Mouse (Mus musculus) gastrocnemius, adult 18-20 months (tissue): ENCODE data around the gene Depdc5. TPM values are rescaled to one million over a fixed set of nuclear protein-coding genes. Genes with fewer than 3 reads are reported as not detected.
"Not testable (repeated sequence)": the region's sequence is repeated elsewhere in the genome, so short reads cannot be mapped to it uniquely, and the experiment has no call there.

Experiments used
- DNase-seq: peaks from one replicate; pipeline ENCODE4 v3.0.0; 2021; ENCODE audit warnings: low spot score
- total RNA-seq, 2 experiments: library from RNA; stranded (reverse); gene quantifications; 2 replicates each; pipeline ENCODE4 v1.2.3; 2021

Gene Depdc5
- total RNA-seq, 2 experiments from 2014 or later, result 13.0 to 14.1 TPM

GRCm38 (mm10) chr5:32907496-32907895 is 44.0 kb downstream of the Depdc5 start:
- DNase-seq, result no peak

DNA sequence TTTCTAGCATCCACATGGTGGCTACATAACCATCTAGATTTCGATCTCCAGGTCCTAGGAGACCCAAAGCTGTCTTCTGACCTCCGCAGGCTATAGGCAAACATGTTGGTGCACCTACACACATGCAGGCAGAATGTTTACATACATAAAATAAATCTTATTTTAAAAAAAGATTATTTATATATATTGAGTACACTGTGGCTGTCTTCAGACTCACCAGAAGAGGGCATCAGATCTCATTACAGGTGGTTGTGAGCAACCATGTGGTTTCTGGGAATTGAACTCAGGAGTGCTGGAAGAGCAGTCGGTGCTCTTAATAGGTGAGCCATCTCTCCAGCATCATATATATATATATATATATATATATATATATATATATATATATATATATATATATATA is 50.6 kb downstream of the Depdc5 start:
- DNase-seq, result no peak

DNA sequence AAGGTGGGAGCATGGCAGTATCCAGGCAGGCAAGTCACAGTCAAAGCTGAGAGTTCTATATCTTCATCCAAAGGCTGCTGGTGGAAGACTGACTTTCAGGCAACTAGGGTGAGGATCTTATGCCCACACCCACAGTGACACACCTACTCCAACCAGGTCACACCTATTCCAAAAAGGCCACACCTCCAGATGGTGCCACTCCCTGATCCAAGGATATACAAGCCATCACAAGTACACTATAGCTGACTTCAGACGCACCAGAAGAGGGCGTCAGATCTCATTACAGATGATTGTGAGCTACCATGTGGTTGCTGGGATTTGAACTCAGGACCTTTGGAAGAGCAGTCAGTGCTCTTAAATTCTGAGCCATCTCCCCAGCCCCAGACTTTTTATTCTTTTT is 55.8 kb downstream of the Depdc5 start:
- not testable (repeated sequence) for DNase-seq

DNA sequence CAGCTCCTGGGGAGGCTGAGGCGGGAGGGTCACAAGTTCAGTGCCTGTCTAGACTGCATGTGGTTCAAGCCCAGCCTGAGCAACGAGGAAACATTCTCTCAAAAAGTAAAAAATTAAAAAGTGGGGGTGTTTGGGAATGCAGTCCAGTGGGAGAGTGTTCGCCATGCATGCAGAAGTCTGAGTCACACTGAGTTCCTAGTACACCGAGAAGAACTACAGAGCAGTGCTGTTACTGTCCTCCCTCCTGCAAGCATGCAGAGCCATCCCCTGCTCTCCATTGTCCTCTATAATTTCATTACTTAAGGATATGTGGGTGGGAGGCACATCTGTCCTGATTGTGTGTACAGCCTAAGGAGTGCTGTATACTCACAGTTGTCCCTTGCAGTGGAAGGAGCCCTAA is 59.4 kb downstream of the Depdc5 start:
- DNase-seq, result no peak

DNA sequence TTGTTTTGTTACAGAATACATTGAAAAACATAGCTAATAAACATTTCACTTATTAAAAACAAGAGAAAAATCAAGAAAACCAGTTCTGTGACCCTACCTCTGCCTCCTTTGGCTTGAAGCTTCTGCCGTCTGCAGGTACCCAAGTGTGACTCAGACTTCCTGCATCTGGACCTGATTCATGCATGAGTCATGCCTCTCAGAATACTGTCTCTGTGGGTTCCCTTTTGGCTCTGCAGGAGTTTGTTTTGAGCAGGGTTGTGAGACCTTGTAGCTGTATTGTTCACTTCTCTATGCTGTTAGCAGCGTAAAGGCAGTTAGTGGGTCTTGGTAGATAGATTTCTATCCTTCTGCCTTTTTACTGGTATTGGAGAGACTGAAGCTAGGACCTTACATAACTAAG is 67.3 kb downstream of the Depdc5 start:
- DNase-seq, result peak; percentile 14

DNA sequence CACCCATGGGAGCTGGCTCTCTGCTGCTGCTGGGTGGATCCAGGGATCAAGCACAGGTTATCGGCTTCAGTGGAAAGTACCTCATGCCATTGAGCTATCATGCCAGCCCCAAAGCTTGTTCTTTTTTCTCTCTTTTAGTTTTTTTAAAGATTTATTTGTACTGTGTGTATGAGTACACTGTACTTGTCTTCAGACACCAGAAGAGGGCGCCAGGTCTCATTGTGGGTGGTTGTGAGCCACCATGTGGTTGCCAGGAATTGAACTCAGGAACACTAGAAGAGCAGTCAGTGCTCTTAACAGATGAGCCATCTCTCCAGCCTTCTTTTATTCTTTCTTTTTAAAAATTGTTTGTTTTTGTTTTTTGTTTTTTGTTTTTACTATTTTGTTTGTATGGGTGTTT is 71.2 kb downstream of the Depdc5 start:
- no peak for DNase-seq

GRCm38 (mm10) chr5:32940586-32940985 is 77.1 kb downstream of the Depdc5 start:
- DNase-seq, result no peak

DNA sequence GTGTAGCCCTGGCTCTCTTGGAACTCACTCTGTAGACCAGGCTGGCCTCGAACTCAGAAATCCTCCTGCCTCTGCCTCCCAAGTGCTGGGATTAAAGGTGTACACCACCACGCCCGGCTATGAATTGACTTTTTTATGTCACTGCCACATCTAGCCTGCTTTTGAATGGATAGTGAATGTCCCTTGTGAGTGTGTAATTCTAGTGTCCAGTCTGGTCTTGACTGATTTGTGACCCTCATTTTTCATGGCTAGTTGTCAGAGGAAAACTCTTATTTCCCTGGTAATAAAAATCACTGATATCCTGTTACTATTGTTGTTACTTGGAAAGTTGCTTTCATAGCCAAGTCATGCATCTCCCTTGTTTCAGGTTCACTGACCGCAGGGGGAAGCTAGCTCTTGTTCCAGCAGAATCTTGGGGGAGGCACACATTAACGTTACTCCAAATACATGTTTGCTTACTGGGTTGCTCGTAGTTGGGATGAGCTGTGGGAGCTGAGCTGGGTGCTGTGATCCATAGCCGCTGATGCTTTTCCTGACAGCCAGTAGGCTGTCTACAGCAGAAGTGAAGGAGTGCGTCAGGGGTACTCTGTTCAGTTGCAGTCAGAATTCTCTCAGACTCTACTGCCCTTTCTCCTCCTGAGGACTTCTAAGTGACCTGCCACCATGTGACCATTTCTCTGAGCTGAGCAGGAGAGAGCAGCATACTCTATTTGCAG is 77.9 kb downstream of the Depdc5 start:
- no peak for DNase-seq

DNA sequence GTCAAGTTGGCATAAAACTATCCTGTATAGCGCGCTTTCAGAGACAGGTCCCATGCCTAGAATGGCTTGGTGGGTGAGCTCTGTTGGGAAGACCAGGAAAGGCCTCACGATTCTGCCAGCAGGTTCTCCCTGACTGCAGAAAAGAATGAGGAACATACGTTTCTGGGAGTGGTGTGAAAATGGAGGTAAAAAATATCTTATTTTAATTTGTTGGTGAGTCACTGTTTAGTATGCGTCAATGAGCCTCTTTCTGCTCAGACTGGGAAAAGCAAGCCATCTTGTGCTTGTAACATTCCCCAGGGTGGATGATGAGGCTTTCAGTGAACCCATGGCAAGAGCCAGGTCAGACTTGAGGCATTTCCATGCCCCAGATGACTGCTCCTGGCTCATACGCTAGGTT is 86.6 kb downstream of the Depdc5 start:
- no peak for DNase-seq

GRCm38 (mm10) chr5:32950702-32951274 is 87.3 kb downstream of the Depdc5 start:
- no peak for DNase-seq

GRCm38 (mm10) chr5:32955716-32956115 is 92.2 kb downstream of the Depdc5 start:
- no peak for DNase-seq

- no peak for DNase-seq
Measured at GRCm38 (mm10) chr5:32961616-32962015, 98.1 kb downstream of the Depdc5 start.

DNA sequence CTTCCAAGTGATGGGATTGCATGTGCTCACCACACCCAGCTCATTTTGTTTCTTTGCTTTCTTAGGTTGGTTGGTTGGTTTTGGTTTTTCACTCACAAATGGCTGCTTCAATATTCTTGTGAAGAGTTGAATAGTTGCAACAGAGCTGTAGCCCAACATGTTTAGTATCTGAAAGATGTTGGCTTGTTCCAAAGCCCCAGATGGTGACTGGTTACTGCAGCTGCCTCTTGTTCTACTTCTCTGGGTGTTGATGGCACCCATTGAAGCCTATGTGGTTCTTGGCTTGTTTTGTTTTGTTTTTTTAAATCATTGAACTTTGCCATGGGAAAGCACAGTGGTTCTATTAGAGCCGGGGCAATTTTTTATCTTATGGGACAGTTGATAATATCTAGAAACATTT is 99.1 kb downstream of the Depdc5 start:
- no peak for DNase-seq

DNA sequence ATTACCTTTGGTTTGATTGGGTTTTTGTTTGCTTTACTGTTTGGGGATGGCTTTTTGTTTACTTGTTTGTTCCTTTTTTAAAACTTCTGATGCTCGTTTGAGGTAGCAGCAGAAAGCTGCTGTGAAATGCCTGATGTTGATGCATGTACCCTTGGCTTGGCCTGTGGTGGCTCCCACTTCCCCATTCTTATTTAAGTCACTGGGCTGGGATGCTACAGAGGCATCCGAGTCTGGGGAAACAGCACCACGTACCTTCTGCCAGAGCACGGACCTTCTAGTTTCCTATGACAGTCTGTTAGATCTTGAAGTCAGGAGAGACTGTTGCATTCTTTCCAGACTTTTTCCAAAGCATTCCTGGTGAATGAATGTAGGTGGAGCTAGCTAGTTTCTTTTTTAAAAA is 113.0 kb downstream of the Depdc5 start:
- no peak for DNase-seq

DNA sequence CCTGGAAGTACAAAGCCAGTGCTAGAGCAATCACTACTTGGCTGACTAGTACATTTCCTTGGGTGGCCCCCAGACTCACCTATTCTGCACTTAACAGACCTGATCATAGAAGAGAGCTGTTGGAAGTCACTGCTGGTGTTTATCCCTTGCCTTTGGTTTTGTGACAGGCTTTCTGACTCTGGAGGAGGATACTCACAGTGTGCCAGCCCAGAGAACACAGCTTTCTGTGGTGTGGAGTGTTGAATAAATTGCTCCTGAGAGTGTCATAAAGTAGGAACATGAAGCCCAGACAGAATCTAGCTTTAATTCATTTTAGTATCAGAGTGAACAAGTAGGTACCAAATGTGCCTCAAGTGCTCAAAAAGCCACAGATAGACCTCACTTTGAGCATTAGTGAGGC is 113.7 kb downstream of the Depdc5 start:
- DNase-seq, result no peak

DNA sequence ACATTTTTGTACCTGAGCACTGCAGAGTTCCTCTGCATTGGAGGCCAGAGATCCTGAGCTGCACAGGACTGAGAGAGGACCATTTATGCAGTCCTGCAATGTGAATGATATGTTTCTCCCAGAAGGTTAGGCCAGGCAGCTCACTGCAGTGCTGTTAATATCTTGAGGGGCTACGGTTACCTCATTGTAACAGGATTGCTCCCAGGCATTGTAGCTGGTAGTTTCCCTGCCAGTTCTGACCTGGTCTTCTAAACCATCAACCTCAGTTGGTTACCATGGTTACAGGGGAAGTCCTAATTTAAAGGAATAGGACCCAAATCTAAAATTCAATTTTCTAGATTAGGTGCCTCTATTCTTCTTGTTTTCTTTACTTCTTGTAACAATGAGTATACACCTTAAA is 121.9 kb downstream of the Depdc5 start:
- DNase-seq, result no peak

DNA sequence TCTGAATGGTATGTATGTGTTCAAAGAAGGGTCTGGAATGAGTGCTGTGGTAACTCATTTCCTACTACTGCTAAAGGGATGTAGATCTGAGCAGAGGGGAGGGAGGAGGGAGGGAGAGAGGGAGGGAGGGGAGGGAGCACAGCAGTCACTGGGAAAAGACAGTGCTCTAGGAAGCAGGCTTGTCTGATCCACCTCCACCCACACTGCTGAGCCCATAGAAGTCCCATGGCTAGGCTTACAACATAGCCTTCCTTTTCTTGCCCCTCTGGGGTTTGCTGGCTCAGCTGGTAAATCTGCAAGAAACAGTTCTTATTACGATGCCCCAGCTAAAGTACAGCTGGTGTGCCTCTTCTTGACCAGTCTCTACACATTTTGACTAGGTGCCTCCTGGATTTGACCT is 124.4 kb downstream of the Depdc5 start:
- no peak for DNase-seq

DNA sequence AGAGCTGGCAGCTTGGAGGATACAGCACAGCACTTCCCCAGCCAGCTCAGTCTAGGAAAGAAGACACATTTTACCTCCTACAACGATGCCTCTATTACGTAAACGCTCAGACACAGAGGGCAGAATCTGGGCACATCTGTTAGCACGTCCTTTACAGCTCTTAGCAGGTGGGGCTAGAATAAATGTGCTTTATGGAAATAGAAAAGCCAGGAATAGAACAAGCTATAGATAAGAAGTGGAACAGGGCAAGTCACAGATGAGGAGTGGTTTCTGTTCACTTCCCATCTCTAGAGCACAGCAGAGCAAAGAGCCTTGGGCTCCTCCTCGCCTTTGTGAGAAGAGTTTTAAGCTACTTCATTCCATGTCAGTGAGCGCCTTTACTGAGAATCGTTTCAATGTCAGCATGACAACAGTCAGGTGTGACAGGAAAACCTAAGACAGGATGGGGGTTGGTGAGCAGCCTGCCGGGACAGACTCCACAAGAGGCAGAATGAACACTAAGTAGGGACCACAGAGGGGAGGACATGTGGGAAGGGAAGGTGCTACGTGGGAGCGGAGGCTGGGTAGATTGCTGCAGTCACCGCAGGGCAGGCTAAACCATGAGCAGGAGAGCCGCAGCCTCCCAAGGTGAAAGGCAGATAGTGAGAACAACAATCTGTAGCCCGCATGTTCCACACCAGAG is 126.6 kb downstream of the Depdc5 start:
- DNase-seq, result no peak

GRCm38 (mm10) chr5:32991152-32991551 is 127.7 kb downstream of the Depdc5 start:
- DNase-seq, result peak; percentile 18

DNA sequence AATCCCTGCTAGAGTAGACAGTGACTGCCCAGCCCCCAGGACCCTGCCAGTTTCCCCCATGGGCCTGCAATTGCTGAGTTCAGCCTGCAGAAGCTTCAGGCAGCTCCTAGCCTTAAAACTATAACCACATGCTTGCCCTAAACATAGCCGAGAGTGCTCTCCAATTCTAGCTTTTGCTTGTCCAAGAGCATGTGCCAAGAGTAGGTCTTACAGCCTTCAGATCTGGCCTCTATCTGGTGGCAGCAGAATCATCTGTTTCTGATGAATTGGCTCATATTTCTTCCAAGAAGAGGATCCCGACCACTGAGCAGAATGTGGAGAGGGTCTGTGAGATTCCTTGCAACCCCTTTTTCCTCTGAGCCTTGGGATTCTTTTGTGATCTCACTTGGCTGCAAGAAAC is 131.0 kb downstream of the Depdc5 start:
- no peak for DNase-seq

GRCm38 (mm10) chr5:32995756-32996155 is 132.3 kb downstream of the Depdc5 start:
- DNase-seq, result no peak

- no peak for DNase-seq
Measured at GRCm38 (mm10) chr5:32996560-32996959, 133.1 kb downstream of the Depdc5 start.

GRCm38 (mm10) chr5:32997686-32998085 is 134.2 kb downstream of the Depdc5 start:
- no peak for DNase-seq
